In genomic region chr11:114656994-114657644, GRCm38 (mm10) we compare ENCODE assay signal across 14 mouse cellular contexts. TPM values are rescaled to one million over a fixed set of nuclear protein-coding genes. Genes with fewer than 3 reads are reported as not detected.
DNase-seq lines count a peak whose midpoint lies in the region; ATAC-seq and TF ChIP-seq lines count a peak whose summit lies in the region.
"Had no signal": no experiment of that assay in that cellular context is flagged by ENCODE, and none has a peak within 500 bp of the region (broad histone marks: within the 10 kb centered on the region; RNA-seq: fewer than 3 reads in every experiment).

No protein-coding gene starts in this region.

- H3K9me3 ChIP-seq in embryonic facial prominence, embryonic 11.5 days (replicated peaks; ENCODE audit: control insufficient read depth, low read length): no peaks in the 10 kb centered on the region
- no peaks in the 10 kb centered on the region for H3K9me3 ChIP-seq in embryonic facial prominence, embryonic 10.5 days
- no peaks in the 10 kb centered on the region for H3K9me3 ChIP-seq in hindbrain, embryonic 12.5 days (replicated peaks)
- H3K9me3 ChIP-seq in midbrain, embryonic 13.5 days: no peaks in the 10 kb centered on the region
- no peaks in the 10 kb centered on the region for H3K9me3 ChIP-seq in neural tube, embryonic 14.5 days (ENCODE audit: control insufficient read depth, low read length)
- H3K9me3 ChIP-seq in liver, postnatal 0 days (ENCODE audit: low read length): no peaks in the 10 kb centered on the region
- H3K9me3 ChIP-seq: heart, embryonic 10.5 days; intestine, embryonic 15.5 days had no signal

- H3K9ac ChIP-seq in embryonic facial prominence, embryonic 11.5 days (replicated peaks; ENCODE audit: low read length): no peak overlapping the region
- peak overlapping the region; percentile 32 for H3K9ac ChIP-seq in hindbrain, embryonic 12.5 days
- H3K9ac ChIP-seq in midbrain, embryonic 13.5 days (replicated peaks): peak overlapping the region; percentile 36; the same call in 1 of the 2 replicates
- no peak overlapping the region for H3K9ac ChIP-seq in neural tube, embryonic 14.5 days (replicated peaks; ENCODE audit: low read depth, low read length)
- no peak overlapping the region for H3K9ac ChIP-seq in liver, postnatal 0 days (replicated peaks)
- H3K9ac ChIP-seq: intestine, embryonic 15.5 days; lung, embryonic 14.5 days had no signal

- no peak overlapping the region for H3K4me3 ChIP-seq in embryonic facial prominence, embryonic 11.5 days (ENCODE audit: low read depth, low read length)
- H3K4me3 ChIP-seq in embryonic facial prominence, embryonic 10.5 days: no peak overlapping the region
- no peak overlapping the region for H3K4me3 ChIP-seq in hindbrain, embryonic 12.5 days
- H3K4me3 ChIP-seq in midbrain, embryonic 13.5 days (replicated peaks): no peak overlapping the region
- H3K4me3 ChIP-seq in neural tube, embryonic 14.5 days (ENCODE audit: low read depth, low read length): no peak overlapping the region
- no peak overlapping the region for H3K4me3 ChIP-seq in liver, postnatal 0 days (ENCODE audit: low read depth, low read length)
- H3K4me3 ChIP-seq: heart, embryonic 10.5 days; intestine, embryonic 15.5 days; myocyte had no signal

- 44% methylated on average over 24 of the region's 27 CpGs for WGBS in embryonic facial prominence, embryonic 11.5 days
- WGBS in embryonic facial prominence, embryonic 10.5 days: 48% methylated on average over 27 of the region's 27 CpGs
- 29% methylated on average over 27 of the region's 27 CpGs for WGBS in hindbrain, embryonic 12.5 days
- WGBS in midbrain, embryonic 13.5 days: 40% methylated on average over 24 of the region's 27 CpGs
- WGBS in neural tube, embryonic 14.5 days: 20% methylated on average over 24 of the region's 27 CpGs
- 46% methylated on average over 27 of the region's 27 CpGs for WGBS in liver, postnatal 0 days (ENCODE audit: insufficient replicate concordance)

- no peak for TF ChIP-seq CTCF in liver, postnatal 0 days (IDR thresholded peaks at IDR 0.05; ENCODE audit: low read depth)

- DNase-seq in embryonic facial prominence, embryonic 11.5 days (ENCODE audit: low spot score): no peak
- no peak for DNase-seq in embryonic facial prominence, embryonic 10.5 days (ENCODE audit: low spot score)
- no peak for DNase-seq in right cerebral cortex, postnatal 36 days (ENCODE audit: low spot score in 2 of 2)
- no peak for DNase-seq in c-Kit-positive CD71-positive TER-119-positive erythroid progenitor cells, embryonic 14.5 days (ENCODE audit: low spot score)
- DNase-seq in liver, postnatal 0 days: no peak

- TF ChIP-seq EP300 in liver, postnatal 0 days (IDR thresholded peaks at IDR 0.05; ENCODE audit: low read depth): no peak

- 0 out of 2 replicates have a peak, but pooled peaks have one; percentile 48 for ATAC-seq in embryonic facial prominence, embryonic 11.5 days (replicated peaks; ENCODE audit: insufficient number of reproducible peaks, low FRiP score, low TSS enrichment, low read depth)
- ATAC-seq in hindbrain, embryonic 12.5 days (ENCODE audit: low FRiP score): peak; percentile 76
- peak; percentile 60 for ATAC-seq in midbrain, embryonic 13.5 days
- ATAC-seq in neural tube, embryonic 14.5 days (ENCODE audit: low read depth): peak; percentile 54
- no peak for ATAC-seq in liver, postnatal 0 days
- ATAC-seq: activated CD4-positive, CD25-positive, alpha-beta regulatory T cell, adult 4 months; intestine, embryonic 15.5 days had no signal

- no peak overlapping the region for H3K4me2 ChIP-seq in embryonic facial prominence, embryonic 11.5 days (ENCODE audit: low read depth, low read length)
- peak overlapping the region; percentile 41 for H3K4me2 ChIP-seq in hindbrain, embryonic 12.5 days (replicated peaks)
- peak overlapping the region; percentile 37 for H3K4me2 ChIP-seq in midbrain, embryonic 13.5 days (replicated peaks)
- H3K4me2 ChIP-seq in neural tube, embryonic 14.5 days (ENCODE audit: low read depth, low read length): peak overlapping the region; percentile 1; the same call in 1 of the 2 replicates
- no peak overlapping the region for H3K4me2 ChIP-seq in liver, postnatal 0 days (ENCODE audit: low read depth, low read length)
- H3K4me2 ChIP-seq: intestine, embryonic 15.5 days; lung, embryonic 14.5 days had no signal

- H3K4me1 ChIP-seq in embryonic facial prominence, embryonic 11.5 days (ENCODE audit: control insufficient read depth, insufficient read depth, low read length): no peaks in the 10 kb centered on the region
- peaks cover 11% of the 10 kb centered on the region for H3K4me1 ChIP-seq in embryonic facial prominence, embryonic 10.5 days
- peaks cover 24% of the 10 kb centered on the region for H3K4me1 ChIP-seq in hindbrain, embryonic 12.5 days
- H3K4me1 ChIP-seq in midbrain, embryonic 13.5 days (replicated peaks): peaks cover 24% of the 10 kb centered on the region
- peaks cover 4% of the 10 kb centered on the region; the same call in 1 of the 2 replicates for H3K4me1 ChIP-seq in neural tube, embryonic 14.5 days (ENCODE audit: control insufficient read depth, insufficient read depth, low read length)
- no peaks in the 10 kb centered on the region for H3K4me1 ChIP-seq in liver, postnatal 0 days (ENCODE audit: insufficient read depth)
- H3K4me1 ChIP-seq: intestine, embryonic 15.5 days had no signal

- no peak overlapping the region for H3K27ac ChIP-seq in embryonic facial prominence, embryonic 11.5 days (replicated peaks; ENCODE audit: low read depth, low read length)
- H3K27ac ChIP-seq in embryonic facial prominence, embryonic 10.5 days (replicated peaks): no peak overlapping the region
- H3K27ac ChIP-seq in hindbrain, embryonic 12.5 days: peak overlapping the region; percentile 70
- H3K27ac ChIP-seq in midbrain, embryonic 13.5 days: peak overlapping the region; percentile 68
- H3K27ac ChIP-seq in neural tube, embryonic 14.5 days (ENCODE audit: low read depth, low read length): 0 out of 2 replicates have a peak overlapping the region, but pooled peaks have one; percentile 1
- H3K27ac ChIP-seq in liver, postnatal 0 days (ENCODE audit: low read depth): no peak overlapping the region
- H3K27ac ChIP-seq: heart, embryonic 10.5 days; intestine, embryonic 15.5 days; kidney, postnatal 0 days had no signal

- H3K27me3 ChIP-seq in embryonic facial prominence, embryonic 11.5 days (ENCODE audit: control insufficient read depth, insufficient read depth, low read length): no peaks in the 10 kb centered on the region
- H3K27me3 ChIP-seq in embryonic facial prominence, embryonic 10.5 days (replicated peaks; ENCODE audit: low read depth, poor library complexity, severe bottlenecking): peaks cover 24% of the 10 kb centered on the region; the same call in 1 of the 2 replicates
- peaks cover 4% of the 10 kb centered on the region; the same call in 1 of the 2 replicates for H3K27me3 ChIP-seq in hindbrain, embryonic 12.5 days
- 0 out of 2 replicates have a peak, but pooled peaks cover 4% of the 10 kb centered on the region for H3K27me3 ChIP-seq in midbrain, embryonic 13.5 days
- H3K27me3 ChIP-seq in neural tube, embryonic 14.5 days (ENCODE audit: control insufficient read depth, insufficient read depth, low read length): no peaks in the 10 kb centered on the region
- H3K27me3 ChIP-seq in liver, postnatal 0 days (ENCODE audit: insufficient read depth, low read length): 0 out of 2 replicates have a peak, but pooled peaks cover 2% of the 10 kb centered on the region

- H3K36me3 ChIP-seq in embryonic facial prominence, embryonic 11.5 days (replicated peaks; ENCODE audit: control insufficient read depth, insufficient read depth, low read depth, low read length): no peaks in the 10 kb centered on the region
- H3K36me3 ChIP-seq in embryonic facial prominence, embryonic 10.5 days (replicated peaks): no peaks in the 10 kb centered on the region
- H3K36me3 ChIP-seq in hindbrain, embryonic 12.5 days: no peaks in the 10 kb centered on the region
- H3K36me3 ChIP-seq in midbrain, embryonic 13.5 days: no peaks in the 10 kb centered on the region
- H3K36me3 ChIP-seq in neural tube, embryonic 14.5 days (ENCODE audit: control insufficient read depth, insufficient read depth, low read length): no peaks in the 10 kb centered on the region
- H3K36me3 ChIP-seq in liver, postnatal 0 days (replicated peaks; ENCODE audit: insufficient read depth, low read length): no peaks in the 10 kb centered on the region
- H3K36me3 ChIP-seq: heart, embryonic 10.5 days; intestine, embryonic 15.5 days had no signal

RNA-seq across cellular contexts. Expression of gene Rpl38, which starts 11.2 kb away (rescaled TPM):
- polyA plus RNA-seq in embryonic facial prominence, embryonic 11.5 days (2014; fragmentation: Nextera tagmentation; extraction: Ambion mirVana): 888 and 938 TPM in 2 replicates
- 1,047 and 1,098 TPM in 2 replicates for polyA plus RNA-seq in embryonic facial prominence, embryonic 10.5 days (2016; fragmentation: Nextera tagmentation; extraction: Ambion mirVana)
- 787 and 856 TPM in 2 replicates for polyA plus RNA-seq in hindbrain, embryonic 12.5 days (2016; fragmentation: Nextera tagmentation; extraction: Ambion mirVana)
- polyA plus RNA-seq in midbrain, embryonic 13.5 days (2015; fragmentation: Nextera tagmentation; extraction: Ambion mirVana): 826 and 835 TPM in 2 replicates
- 674 and 718 TPM in 2 replicates for polyA plus RNA-seq in neural tube, embryonic 14.5 days (2014; fragmentation: Nextera tagmentation; extraction: Ambion mirVana)
- 793 and 837 TPM in 2 replicates for polyA plus RNA-seq in liver, postnatal 0 days (2015; fragmentation: Nextera tagmentation; extraction: Ambion mirVana)

RNA-seq across cellular contexts. Expression of gene Ttyh2, which starts 18.1 kb away (rescaled TPM):
- 15.5 and 16.4 TPM in 2 replicates for polyA plus RNA-seq in embryonic facial prominence, embryonic 11.5 days (2014; fragmentation: Nextera tagmentation; extraction: Ambion mirVana)
- 14.9 and 16.1 TPM in 2 replicates for polyA plus RNA-seq in embryonic facial prominence, embryonic 10.5 days (2016; fragmentation: Nextera tagmentation; extraction: Ambion mirVana)
- 18.0 and 23.8 TPM in 2 replicates for polyA plus RNA-seq in hindbrain, embryonic 12.5 days (2016; fragmentation: Nextera tagmentation; extraction: Ambion mirVana)
- polyA plus RNA-seq in midbrain, embryonic 13.5 days (2015; fragmentation: Nextera tagmentation; extraction: Ambion mirVana): 24.2 and 24.6 TPM in 2 replicates
- polyA plus RNA-seq in neural tube, embryonic 14.5 days (2014; fragmentation: Nextera tagmentation; extraction: Ambion mirVana): 28.0 and 34.8 TPM in 2 replicates
- polyA plus RNA-seq in liver, postnatal 0 days (2015; fragmentation: Nextera tagmentation; extraction: Ambion mirVana): 22.1 and 23.7 TPM in 2 replicates

Comparison
In these comparisons a context has a peak if more than half of its experiments do, and no peak if none do; other contexts are left out.
1. H3K27ac ChIP-seq: peak in hindbrain, embryonic 12.5 days (single experiment), midbrain, embryonic 13.5 days (single experiment) and neural tube, embryonic 14.5 days (single experiment); none in embryonic facial prominence, embryonic 11.5 days (single experiment), embryonic facial prominence, embryonic 10.5 days (single experiment) and liver, postnatal 0 days (single experiment).
2. H3K4me2 ChIP-seq: peak in hindbrain, embryonic 12.5 days (single experiment), midbrain, embryonic 13.5 days (single experiment) and neural tube, embryonic 14.5 days (single experiment); none in embryonic facial prominence, embryonic 11.5 days (single experiment) and liver, postnatal 0 days (single experiment).
3. H3K9ac ChIP-seq: peak in hindbrain, embryonic 12.5 days (single experiment) and midbrain, embryonic 13.5 days (single experiment); none in embryonic facial prominence, embryonic 11.5 days (single experiment), neural tube, embryonic 14.5 days (single experiment) and liver, postnatal 0 days (single experiment).